Comparison of ENCODE assay signal across 15 mouse cellular contexts in genomic region chr7:124647131-124647530, GRCm38 (mm10).
"Had no signal": no experiment of that assay in that cellular context is flagged by ENCODE, and none has a peak within 500 bp of the region (broad histone marks: within the 10 kb centered on the region; RNA-seq: fewer than 3 reads in every experiment).

No protein-coding gene starts in this region.

- H3K4me1 ChIP-seq: stomach, embryonic 15.5 days had no signal

- H3K9me3 ChIP-seq: neural tube, embryonic 15.5 days; stomach, embryonic 15.5 days had no signal

- H3K36me3 ChIP-seq: neural tube, embryonic 15.5 days; stomach, embryonic 15.5 days had no signal

- H3K9ac ChIP-seq: neural tube, embryonic 15.5 days; stomach, embryonic 15.5 days had no signal

- H3K4me3 ChIP-seq: neural tube, embryonic 15.5 days; stomach, embryonic 15.5 days had no signal

- H3K27me3 ChIP-seq: neural tube, embryonic 15.5 days; stomach, embryonic 15.5 days had no signal

- DNase-seq: retina, postnatal 1 day; right cerebral cortex, adult 18-20 months; right cerebral cortex, postnatal 14 days; right cerebral cortex, postnatal 25 days; right cerebral cortex, postnatal 4 days; spleen, adult 18-20 months; thymus, adult 18-20 months; thymus, adult 2 months; thymus, postnatal 14 days; thymus, postnatal 25 days; thymus, postnatal 36 days; thymus, postnatal 4 days had no signal

- H3K27ac ChIP-seq: neural tube, embryonic 15.5 days; stomach, embryonic 15.5 days; stomach, postnatal 0 days had no signal

- H3K4me2 ChIP-seq: neural tube, embryonic 15.5 days; stomach, embryonic 15.5 days had no signal
